Mouse (Mus musculus): Measurements from ENCODE around the gene Fam102a.

Gene Fam102a

GRCm38 (mm10) chr2:32546951-32547350 lies 11.8 kb downstream of the Fam102a start:
- DNase-seq (ENCODE audit: low spot score): no peak

- no peak for DNase-seq (ENCODE audit: low spot score)
Observed at GRCm38 (mm10) chr2:32547380-32547779, 12.2 kb downstream of the Fam102a start.

GRCm38 (mm10) chr2:32547964-32548739 lies 13.0 kb downstream of the Fam102a start:
- no peak for DNase-seq (ENCODE audit: low spot score)

- DNase-seq (ENCODE audit: low spot score): no peak
Observed at GRCm38 (mm10) chr2:32549171-32549570, 14.0 kb downstream of the Fam102a start.

- no peak for DNase-seq (ENCODE audit: low spot score)
Observed at GRCm38 (mm10) chr2:32549764-32550163, 14.6 kb downstream of the Fam102a start.

GRCm38 (mm10) chr2:32551236-32551635 lies 16.1 kb downstream of the Fam102a start:
- no peak for DNase-seq (ENCODE audit: low spot score)

GRCm38 (mm10) chr2:32553592-32554148 lies 18.5 kb downstream of the Fam102a start:
- no peak for DNase-seq (ENCODE audit: low spot score)

- DNase-seq (ENCODE audit: low spot score): no peak
Observed at GRCm38 (mm10) chr2:32555484-32555883, 20.4 kb downstream of the Fam102a start.

- DNase-seq (ENCODE audit: low spot score): no peak
Observed at GRCm38 (mm10) chr2:32556019-32556418, 20.9 kb downstream of the Fam102a start.

- no peak for DNase-seq (ENCODE audit: low spot score)
Observed at GRCm38 (mm10) chr2:32559570-32559969, 24.4 kb downstream of the Fam102a start.

GRCm38 (mm10) chr2:32566536-32567063 lies 31.5 kb downstream of the Fam102a start:
- no peak for DNase-seq (ENCODE audit: low spot score)

- DNase-seq (ENCODE audit: low spot score): no peak
Observed at GRCm38 (mm10) chr2:32568149-32568548, 33.0 kb downstream of the Fam102a start.

GRCm38 (mm10) chr2:32568941-32569340 lies 33.8 kb downstream of the Fam102a start:
- no peak for DNase-seq (ENCODE audit: low spot score)

GRCm38 (mm10) chr2:32570698-32571494 lies 35.8 kb downstream of the Fam102a start, which contains the start of gene Dpm2:
Gene Dpm2, plus strand, starts transcription at chr2:32570858.
- DNase-seq (ENCODE audit: low spot score): peak; percentile 57

GRCm38 (mm10) chr2:32572196-32572595 lies 37.1 kb downstream of the Fam102a start:
- DNase-seq (ENCODE audit: low spot score): no peak

GRCm38 (mm10) chr2:32574497-32574896 lies 39.4 kb downstream of the Fam102a start, which contains the start of gene Pip5kl1:
Gene Pip5kl1, plus strand, starts transcription at chr2:32574797.
- DNase-seq (ENCODE audit: low spot score): no peak

GRCm38 (mm10) chr2:32574901-32575585 lies 39.9 kb downstream of the Fam102a start:
- DNase-seq (ENCODE audit: low spot score): no peak

GRCm38 (mm10) chr2:32575586-32576160 lies 40.5 kb downstream of the Fam102a start, which contains the start of gene 9430097D07Rik:
Gene 9430097D07Rik, minus strand, starts transcription at chr2:32575684.
- DNase-seq (ENCODE audit: low spot score): no peak

GRCm38 (mm10) chr2:32576532-32576931 lies 41.4 kb downstream of the Fam102a start:
- DNase-seq (ENCODE audit: low spot score): no peak

GRCm38 (mm10) chr2:32578146-32579046 lies 43.3 kb downstream of the Fam102a start:
- no peak for DNase-seq (ENCODE audit: low spot score)

All from urinary bladder, postnatal 10 days (tissue).